ENCODE assay signal across 24 mouse cellular contexts in genomic region chr6:11710581-11710980, GRCm38 (mm10).
"Had no signal": no experiment of that assay in that cellular context is flagged by ENCODE, and none has a peak within 500 bp of the region (broad histone marks: within the 10 kb centered on the region; RNA-seq: fewer than 3 reads in every experiment).

No protein-coding gene starts in this region.

- H3K27ac ChIP-seq: limb, embryonic 10.5 days; limb, embryonic 13.5 days; liver, embryonic 12.5 days; liver, embryonic 15.5 days; lung, embryonic 15.5 days; midbrain, embryonic 10.5 days; midbrain, embryonic 13.5 days; neural tube, embryonic 13.5 days; stomach, embryonic 15.5 days had no signal

- H3K27me3 ChIP-seq: limb, embryonic 13.5 days; liver, embryonic 12.5 days; liver, embryonic 15.5 days; lung, embryonic 15.5 days; megakaryocyte, embryonic 14.5 days; midbrain, embryonic 13.5 days; neural tube, embryonic 13.5 days; stomach, embryonic 15.5 days had no signal

- H3K4me3 ChIP-seq: limb, embryonic 10.5 days; limb, embryonic 13.5 days; liver, embryonic 12.5 days; liver, embryonic 15.5 days; lung, embryonic 15.5 days; megakaryocyte, embryonic 14.5 days; midbrain, embryonic 10.5 days; midbrain, embryonic 13.5 days; myocyte; neural tube, embryonic 13.5 days; stomach, embryonic 15.5 days had no signal

- ATAC-seq: liver, embryonic 12.5 days; midbrain, embryonic 13.5 days; midbrain, embryonic 16.5 days had no signal

- H3K4me2 ChIP-seq: limb, embryonic 13.5 days; liver, embryonic 12.5 days; liver, embryonic 15.5 days; lung, embryonic 15.5 days; midbrain, embryonic 13.5 days; neural tube, embryonic 13.5 days; stomach, embryonic 15.5 days had no signal

- H3K4me1 ChIP-seq: limb, embryonic 10.5 days; limb, embryonic 13.5 days; liver, embryonic 12.5 days; liver, embryonic 15.5 days; lung, embryonic 15.5 days; megakaryocyte, embryonic 14.5 days; midbrain, embryonic 10.5 days; midbrain, embryonic 13.5 days; neural tube, embryonic 13.5 days; stomach, embryonic 15.5 days had no signal

- H3K36me3 ChIP-seq: limb, embryonic 10.5 days; limb, embryonic 13.5 days; liver, embryonic 12.5 days; liver, embryonic 15.5 days; lung, embryonic 15.5 days; midbrain, embryonic 10.5 days; midbrain, embryonic 13.5 days; neural tube, embryonic 13.5 days; stomach, embryonic 15.5 days had no signal

- H3K9me3 ChIP-seq: limb, embryonic 10.5 days; limb, embryonic 13.5 days; liver, embryonic 12.5 days; liver, embryonic 15.5 days; lung, embryonic 15.5 days; midbrain, embryonic 10.5 days; midbrain, embryonic 13.5 days; neural tube, embryonic 13.5 days; stomach, embryonic 15.5 days had no signal

- DNase-seq: kidney, postnatal 10 days; kidney, postnatal 36 days; layer of hippocampus, adult 9-11 months; liver; lung, adult 18-20 months; lung, postnatal 10 days; lung, postnatal 36 days; retina, postnatal 1 day; right cerebral cortex, postnatal 25 days; spleen, adult 18-20 months; thymus, adult 18-20 months; thymus, postnatal 36 days had no signal

- H3K9ac ChIP-seq: limb, embryonic 13.5 days; liver, embryonic 12.5 days; liver, embryonic 15.5 days; lung, embryonic 15.5 days; midbrain, embryonic 13.5 days; neural tube, embryonic 13.5 days; stomach, embryonic 15.5 days had no signal
